Mouse (Mus musculus) neural tube, embryonic 14.5 days (tissue): ENCODE results near the gene Apbb2. TPM values are rescaled to one million over a fixed set of nuclear protein-coding genes. Genes with fewer than 3 reads are reported as not detected.
A peak's percentile ranks its signal among the peaks of the same experiment; 100 is the strongest.

ENCODE experiments used
- ATAC-seq: fragments of 200-750 bp; cut with Nextera tagmentation; 2 replicates; pipeline ENCODE4 v1.8.0; 2017; ENCODE audit warnings: low read depth, mild to moderate bottlenecking, moderate TSS enrichment, moderate library complexity
- H3K27ac ChIP-seq: fragments of 300-500 bp; sonication (generic); 2 replicates; pipeline ENCODE4 v1.5.1; 2014; ENCODE audit warnings: low read depth, mild to moderate bottlenecking, control low read depth, low read length, moderate library complexity, mixed read lengths
- H3K27me3 ChIP-seq: fragments of 300-500 bp; sonication (generic); 2 replicates; pipeline ENCODE4 v1.6.1; 2014; ENCODE audit warnings: low read length; ENCODE audit not compliant: control insufficient read depth, insufficient read depth
- H3K36me3 ChIP-seq: fragments of 300-500 bp; sonication (generic); 2 replicates; pipeline ENCODE4 v1.6.1; 2014; ENCODE audit warnings: low read length, mixed read lengths; ENCODE audit not compliant: control insufficient read depth, insufficient read depth
- H3K4me1 ChIP-seq: fragments of 300-500 bp; sonication (generic); 2 replicates; pipeline ENCODE4 v1.6.1; 2014; ENCODE audit warnings: low read length; ENCODE audit not compliant: control insufficient read depth, insufficient read depth
- H3K4me2 ChIP-seq: fragments of 300-500 bp; sonication (generic); 2 replicates; pipeline ENCODE4 v1.6.1; 2014; ENCODE audit warnings: mild to moderate bottlenecking, low read depth, low read length, control low read depth
- H3K4me3 ChIP-seq: fragments of 300-500 bp; sonication (generic); 2 replicates; pipeline ENCODE4 v1.5.1; 2014; ENCODE audit warnings: low read depth, low read length, control low read depth, mixed read lengths
- H3K9ac ChIP-seq: fragments of 300-500 bp; sonication (generic); replicated peaks from 2 replicates; pipeline ENCODE4 v1.6.1; 2014; ENCODE audit warnings: low read depth, mild to moderate bottlenecking, control low read depth, low read length, mixed read lengths
- H3K9me3 ChIP-seq: fragments of 300-500 bp; sonication (generic); 2 replicates; pipeline ENCODE4 v1.6.1; 2016; ENCODE audit warnings: low read length; ENCODE audit not compliant: control insufficient read depth
- WGBS: fragments of 180-500 bp; shearing (Covaris S2); extraction: QIAGEN DNeasy Blood & Tissue Kit; methylation state at CpG from one replicate; pipeline ENCODE4 v1.1.7; 2014; 5-methylcytosine and 5-hydroxymethylcytosine counted together
- polyA plus RNA-seq: library from polyadenylated mRNA; unstranded; fragments of >200 nt; fragmentation: Nextera tagmentation; extraction: Ambion mirVana; gene quantifications from 2 replicates; pipeline ENCODE4 v1.2.1, GENCODE M21; 2014

The Apbb2 gene
- polyA plus RNA-seq, 1 experiment from 2014 or later, result 132 TPM

DNA sequence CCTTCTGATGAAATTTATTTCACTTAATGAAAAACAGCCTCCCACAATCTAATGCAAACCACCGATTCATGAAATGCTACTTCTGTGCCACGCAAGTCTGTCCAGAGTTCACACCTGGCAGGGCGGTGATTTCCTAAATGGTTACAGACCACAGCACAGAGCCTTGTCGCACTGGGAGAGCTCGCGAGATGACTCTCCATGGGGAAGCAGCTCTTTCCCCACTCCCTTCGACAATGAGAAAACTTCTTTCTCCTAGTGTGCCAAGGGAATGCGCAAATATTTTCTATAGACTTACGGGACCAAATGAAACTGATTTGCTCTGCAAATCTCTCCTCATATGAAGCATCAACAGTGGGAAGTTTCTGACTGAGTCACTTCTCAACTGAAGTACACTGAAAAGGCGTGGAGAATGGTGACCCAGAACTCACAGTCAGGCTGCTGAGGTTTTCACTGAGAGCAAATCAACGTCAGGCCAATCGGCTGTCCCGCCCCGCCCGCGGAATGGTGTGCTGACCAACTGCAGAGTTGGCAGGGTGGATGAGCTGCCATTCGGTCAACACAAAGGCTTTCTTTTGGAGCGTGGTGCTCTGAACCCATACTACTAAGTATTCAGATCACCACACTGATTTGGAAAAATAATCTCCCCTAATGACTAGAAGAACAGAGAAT lies 225.6 kb downstream of the Apbb2 start:
- Histone ChIP-seq H3K9ac (no peak overlapping the region), H3K36me3 (no peaks in the 10 kb centered on the region), H3K9me3 (no peaks in the 10 kb centered on the region), H3K27ac (no peak overlapping the region), H3K4me2 (no peak overlapping the region), H3K4me1 (peaks cover 15% of the 10 kb centered on the region), H3K27me3 (no peaks in the 10 kb centered on the region), H3K4me3 (no peak overlapping the region)
- 54% methylated on average over 18 of the region's 18 CpGs for WGBS
- ATAC-seq, result no peak

GRCm38 (mm10) chr5:66391771-66392170 lies 226.8 kb downstream of the Apbb2 start:
- Histone ChIP-seq H3K27ac (0 out of 2 replicates have a peak overlapping the region, but pooled peaks have one; percentile 28), H3K4me3 (no peak overlapping the region)

GRCm38 (mm10) chr5:66391299-66391698 lies 227.3 kb downstream of the Apbb2 start:
- H3K9me3 ChIP-seq, result no peaks in the 10 kb centered on the region
- no peak overlapping the region for H3K4me3 ChIP-seq
- H3K4me1 ChIP-seq, result peaks cover 22% of the 10 kb centered on the region
- H3K9ac ChIP-seq, result no peak overlapping the region
- H3K27me3 ChIP-seq, result no peaks in the 10 kb centered on the region
- 0 out of 2 replicates have a peak overlapping the region, but pooled peaks have one; percentile 28 for H3K27ac ChIP-seq
- no peaks in the 10 kb centered on the region for H3K36me3 ChIP-seq
- H3K4me2 ChIP-seq, result no peak overlapping the region
- ATAC-seq, result no peak
- WGBS, result 53% methylated on average over 5 of the region's 5 CpGs

More at GRCm38 (mm10) chr5:66391771-66392170, 226.8 kb downstream of the Apbb2 start:
- Histone ChIP-seq H3K36me3 (no peaks in the 10 kb centered on the region), H3K4me1 (peaks cover 22% of the 10 kb centered on the region), H3K9ac (no peak overlapping the region), H3K4me2 (no peak overlapping the region), H3K9me3 (no peaks in the 10 kb centered on the region), H3K27me3 (no peaks in the 10 kb centered on the region)
- WGBS, result 55% methylated on average over 11 of the region's 11 CpGs
- no peak for ATAC-seq

DNA sequence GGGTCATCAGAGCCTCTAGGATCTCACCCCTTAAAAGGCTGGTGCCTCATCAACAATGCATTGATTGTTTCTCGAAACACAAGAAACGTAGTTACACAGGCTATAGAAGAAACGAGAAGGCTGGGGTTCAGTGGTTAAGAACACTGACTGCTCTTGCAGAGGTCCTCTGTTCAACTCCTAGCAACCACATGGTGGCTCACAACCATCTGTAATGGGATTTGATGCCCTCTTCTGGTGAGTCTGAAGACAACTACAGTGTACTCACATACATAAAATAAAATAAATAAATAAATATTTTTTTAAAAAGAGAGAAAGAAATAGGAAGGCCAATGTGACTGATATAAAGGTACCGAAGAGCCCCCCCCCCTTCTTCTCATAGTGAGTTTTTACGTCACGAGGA lies 228.0 kb downstream of the Apbb2 start:
- no peak overlapping the region for H3K4me2 ChIP-seq
- H3K4me1 ChIP-seq, result peaks cover 22% of the 10 kb centered on the region
- no peak overlapping the region for H3K27ac ChIP-seq
- H3K36me3 ChIP-seq, result no peaks in the 10 kb centered on the region
- no peak overlapping the region for H3K4me3 ChIP-seq
- ATAC-seq, result no peak
- H3K9ac ChIP-seq, result no peak overlapping the region
- WGBS, result 69% methylated on average over 6 of the region's 6 CpGs
- no peaks in the 10 kb centered on the region for H3K27me3 ChIP-seq
- H3K9me3 ChIP-seq, result no peaks in the 10 kb centered on the region

DNA sequence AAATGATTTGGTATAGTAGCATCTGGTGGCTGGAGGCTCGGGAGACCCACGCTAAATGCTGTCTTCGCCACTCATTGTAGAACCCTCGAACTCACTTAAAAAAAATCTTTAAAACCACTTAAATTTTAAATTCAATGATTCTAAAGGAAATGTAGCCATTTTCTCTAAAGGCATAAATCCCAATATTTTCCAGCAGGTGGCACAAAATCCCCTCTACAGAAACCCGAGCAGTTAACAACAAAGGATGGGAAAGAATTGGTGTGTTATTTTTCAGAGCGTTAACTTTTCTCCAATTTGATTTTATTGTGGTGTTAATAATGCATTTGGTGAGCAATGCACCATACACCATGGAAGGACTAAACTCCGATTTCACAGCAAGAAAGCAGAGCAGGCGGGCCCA lies 231.1 kb downstream of the Apbb2 start:
- Histone ChIP-seq H3K27ac (peak overlapping the region; percentile 40; the same call in 1 of the 2 replicates), H3K4me3 (no peak overlapping the region), H3K9ac (no peak overlapping the region), H3K9me3 (no peaks in the 10 kb centered on the region), H3K4me2 (no peak overlapping the region), H3K4me1 (peaks cover 22% of the 10 kb centered on the region), H3K36me3 (no peaks in the 10 kb centered on the region), H3K27me3 (no peaks in the 10 kb centered on the region)
- 53% methylated on average over 8 of the region's 8 CpGs for WGBS
- no peak for ATAC-seq

DNA sequence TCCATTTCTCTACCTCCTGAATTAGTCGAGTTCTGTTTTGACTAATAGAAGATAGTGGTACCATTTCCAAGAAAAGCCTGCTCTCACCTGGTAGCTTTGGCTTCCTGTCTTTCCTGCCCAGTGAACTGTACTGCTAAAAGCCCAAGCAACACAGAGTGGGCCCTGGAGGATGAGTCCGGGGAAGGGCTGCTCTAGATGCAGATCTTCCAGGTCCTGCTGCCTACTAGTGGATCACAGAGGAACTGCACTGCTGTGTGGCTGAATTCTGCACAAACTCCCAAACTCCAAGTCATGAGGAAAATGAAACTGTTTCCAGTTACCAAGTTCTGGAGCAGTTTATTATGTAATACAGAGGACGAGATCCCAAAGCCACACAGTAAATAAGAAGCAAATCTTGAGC lies 232.9 kb downstream of the Apbb2 start:
- ATAC-seq, result peak; percentile 44; the same call in 1 of the 2 replicates
- H3K4me1 ChIP-seq, result peaks cover 16% of the 10 kb centered on the region
- 39% methylated on average over 3 of the region's 3 CpGs for WGBS

DNA sequence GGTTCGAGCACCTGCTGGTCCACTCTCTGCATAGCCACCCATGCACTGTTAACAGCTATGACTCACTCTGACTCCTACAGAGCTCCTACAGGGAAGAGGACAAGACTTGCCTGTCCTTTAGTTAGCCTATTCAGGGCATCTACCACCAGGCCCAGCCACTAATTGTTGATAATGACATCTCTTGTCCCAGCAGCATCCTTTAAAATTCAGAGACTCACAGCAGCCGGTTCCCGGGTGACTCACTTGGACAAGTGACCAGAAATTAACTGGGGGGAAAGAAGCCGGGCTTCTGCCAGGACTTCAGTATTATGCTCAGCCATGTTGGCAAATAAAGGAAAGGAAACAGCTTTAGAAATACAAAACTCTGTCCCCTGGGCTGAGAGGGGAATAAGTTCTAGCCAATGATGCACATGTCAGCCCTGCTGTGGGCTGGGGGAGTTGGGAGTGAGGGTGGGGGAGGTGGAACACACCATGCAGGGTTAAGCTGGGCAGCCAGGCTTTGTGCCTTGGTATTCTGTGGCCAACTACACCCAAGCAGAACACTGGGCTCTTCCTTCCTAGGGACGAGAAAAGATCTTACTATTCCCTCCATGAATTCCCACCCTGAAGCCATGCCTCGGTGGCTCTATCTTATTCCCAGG lies 233.7 kb downstream of the Apbb2 start:
- H3K9me3 ChIP-seq, result no peaks in the 10 kb centered on the region
- no peak overlapping the region for H3K4me2 ChIP-seq
- peak; percentile 36; the same call in 1 of the 2 replicates for ATAC-seq
- peak overlapping the region; percentile 35; the same call in 1 of the 2 replicates for H3K27ac ChIP-seq
- H3K4me1 ChIP-seq, result peaks cover 16% of the 10 kb centered on the region
- H3K4me3 ChIP-seq, result no peak overlapping the region
- H3K36me3 ChIP-seq, result no peaks in the 10 kb centered on the region
- WGBS, result 62% methylated on average over 6 of the region's 6 CpGs
- no peaks in the 10 kb centered on the region for H3K27me3 ChIP-seq
- H3K9ac ChIP-seq, result no peak overlapping the region

More for the DNA sequence above, 232.9 kb downstream of the Apbb2 start:
- Histone ChIP-seq H3K36me3 (no peaks in the 10 kb centered on the region), H3K4me3 (no peak overlapping the region), H3K27ac (peak overlapping the region; percentile 35; the same call in 1 of the 2 replicates), H3K9ac (no peak overlapping the region), H3K4me2 (no peak overlapping the region), H3K9me3 (no peaks in the 10 kb centered on the region), H3K27me3 (no peaks in the 10 kb centered on the region)

DNA sequence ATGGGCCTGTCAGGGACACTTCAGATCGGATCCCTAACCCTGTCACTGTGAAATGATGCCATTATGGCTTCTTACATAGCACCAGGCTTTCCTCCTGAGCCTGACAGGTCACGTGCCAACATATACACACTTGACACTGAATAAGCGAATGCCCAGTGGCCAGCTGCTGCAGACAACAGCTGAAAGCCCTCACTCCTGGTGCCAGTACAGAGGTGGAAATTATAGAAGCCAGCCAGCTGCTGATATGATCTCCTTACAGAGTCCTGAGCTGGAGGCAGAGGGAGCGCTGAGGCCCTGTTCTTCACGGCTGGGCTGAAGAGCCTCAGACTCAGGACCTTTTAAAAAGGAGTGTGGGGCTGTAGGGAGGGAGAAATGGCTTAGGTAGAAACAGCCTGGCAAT lies 234.5 kb downstream of the Apbb2 start:
- 75% methylated on average over 5 of the region's 5 CpGs for WGBS
- no peak for ATAC-seq
- Histone ChIP-seq H3K4me1 (peaks cover 18% of the 10 kb centered on the region), H3K27me3 (no peaks in the 10 kb centered on the region), H3K4me3 (no peak overlapping the region), H3K36me3 (no peaks in the 10 kb centered on the region), H3K9me3 (no peaks in the 10 kb centered on the region), H3K27ac (no peak overlapping the region), H3K4me2 (no peak overlapping the region), H3K9ac (no peak overlapping the region)

DNA sequence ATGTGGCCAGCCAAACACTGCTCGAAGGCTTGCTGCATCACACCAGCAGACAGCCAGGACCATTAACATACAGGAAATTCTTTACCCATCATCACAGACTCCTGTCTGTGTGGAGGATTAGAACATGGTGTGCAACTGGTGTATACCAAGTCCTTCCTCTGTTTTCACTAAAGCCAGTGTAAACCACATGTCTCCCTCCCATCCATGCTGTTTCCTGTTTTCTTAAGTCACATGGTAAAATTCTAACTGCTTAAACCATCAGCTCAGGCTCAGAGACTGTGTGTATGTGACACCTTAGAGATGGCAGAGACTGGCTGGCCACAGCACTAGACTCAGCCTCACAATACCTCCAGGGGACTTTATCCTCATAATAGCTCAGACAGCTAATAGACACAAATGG lies 236.5 kb downstream of the Apbb2 start:
- Histone ChIP-seq H3K9ac (no peak overlapping the region), H3K4me2 (no peak overlapping the region), H3K4me3 (no peak overlapping the region), H3K4me1 (peaks cover 2% of the 10 kb centered on the region; the same call in 1 of the 2 replicates), H3K27ac (no peak overlapping the region), H3K27me3 (no peaks in the 10 kb centered on the region), H3K36me3 (no peaks in the 10 kb centered on the region), H3K9me3 (no peaks in the 10 kb centered on the region)
- no peak for ATAC-seq
- WGBS, result 83% methylated on average over 1 of the region's 1 CpGs
